Mouse (Mus musculus) retina, postnatal 1 day (tissue): ENCODE measurements at regions not wholly inside any gene's neighbourhood (a gene's known extent, or its start where the extent isn't known, plus 50 kb on each side); places are given as distances from the start of the nearest gene placed in this dataset.

Experiments
- DNase-seq: peaks from one replicate; pipeline ENCODE4 v3.0.0-alpha.2; 2012

DNA sequence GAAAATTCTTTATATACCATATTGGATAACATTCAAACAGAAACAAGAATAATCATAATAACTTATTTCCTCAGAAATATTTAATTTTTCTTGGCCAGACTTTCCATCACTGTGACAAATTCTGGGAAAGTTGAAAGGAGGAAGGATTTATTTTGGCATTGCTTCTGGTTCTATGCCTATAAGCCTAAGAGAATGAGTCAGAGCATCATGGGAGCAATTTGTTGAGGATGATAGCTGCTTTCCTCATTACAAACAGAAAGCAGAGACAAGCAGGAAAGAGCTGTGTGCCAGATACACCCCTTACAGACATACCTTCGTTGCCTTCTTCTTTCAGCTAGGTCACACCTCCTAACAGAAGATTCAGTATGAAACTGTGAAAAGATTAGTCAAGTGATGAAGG, 115.3 kb downstream of the Rgs21 start:
- no peak for DNase-seq

DNA sequence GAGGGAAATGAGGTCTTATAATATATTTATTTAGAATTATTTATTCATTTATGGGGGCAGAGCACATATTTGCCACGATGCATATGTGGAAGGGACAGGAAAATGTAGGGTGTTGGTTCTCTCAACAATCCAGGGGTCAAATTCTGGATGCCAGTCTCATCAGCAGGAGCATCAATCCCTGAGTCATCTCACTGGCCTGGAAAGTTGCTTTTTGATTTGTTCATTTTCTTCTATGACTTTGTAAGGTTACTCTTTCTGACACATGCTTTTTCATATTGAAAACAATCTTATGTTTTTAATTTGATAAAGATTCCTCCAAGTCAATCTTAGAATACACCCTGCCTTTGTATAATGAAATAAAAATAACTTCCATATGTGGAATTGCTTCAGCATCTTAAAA, 115.7 kb downstream of the Rgs21 start:
- no peak for DNase-seq

DNA sequence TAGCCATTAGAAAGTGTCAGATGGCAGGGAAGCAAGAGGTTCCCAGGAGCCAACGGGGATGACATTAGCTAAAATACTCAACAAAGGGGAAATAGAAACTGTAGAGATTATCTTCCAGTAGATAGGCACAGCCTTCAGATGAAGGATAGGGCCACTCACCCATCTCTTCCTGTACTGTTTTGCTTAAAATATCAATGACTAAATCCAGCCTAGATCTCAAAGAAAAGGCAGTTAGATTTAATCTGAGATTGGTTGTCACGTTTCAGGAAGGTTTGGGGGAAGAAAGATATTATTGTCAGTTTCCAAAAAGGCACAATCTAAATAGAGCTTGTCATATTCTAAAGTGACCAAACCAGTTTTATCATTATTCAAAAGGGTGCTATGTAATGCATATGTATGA, 130.8 kb downstream of the Rgs21 start:
- DNase-seq = no peak

GRCm38 (mm10) chr1:144432816-144433215, 134.7 kb downstream of the Rgs21 start:
- no peak for DNase-seq

- peak; percentile 36 for DNase-seq
Observed at GRCm38 (mm10) chr1:144431535-144432276, 135.8 kb downstream of the Rgs21 start.

- DNase-seq = peak; percentile 29
Observed at GRCm38 (mm10) chr1:144421374-144421773, 146.1 kb downstream of the Rgs21 start.

- DNase-seq = peak; percentile 80
Observed at GRCm38 (mm10) chr1:144406387-144407383, 157.6 kb upstream of the Rgs1 start.

DNA sequence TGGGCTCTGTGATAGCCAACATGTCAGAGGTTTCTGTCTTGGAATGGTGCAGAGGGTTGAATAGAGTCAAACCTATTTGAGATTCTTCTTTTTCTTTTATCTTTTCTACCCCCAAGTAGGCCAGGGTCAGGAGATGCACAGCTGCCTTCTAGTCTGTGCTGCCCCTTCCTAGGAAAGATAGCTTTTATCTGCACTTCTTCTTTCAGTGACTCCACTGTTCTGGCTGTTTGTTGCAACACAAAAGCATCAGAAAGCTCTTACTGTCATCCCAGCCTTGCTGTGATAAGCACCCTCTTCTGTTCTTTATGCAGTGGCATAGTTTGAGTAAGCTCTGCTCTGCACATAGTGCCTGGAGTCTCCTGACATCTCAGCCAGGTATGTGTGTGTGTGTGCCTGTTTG, 156.7 kb upstream of the Rgs1 start:
- DNase-seq = no peak

GRCm38 (mm10) chr1:144405031-144405430, 156.0 kb upstream of the Rgs1 start:
- DNase-seq = no peak

DNA sequence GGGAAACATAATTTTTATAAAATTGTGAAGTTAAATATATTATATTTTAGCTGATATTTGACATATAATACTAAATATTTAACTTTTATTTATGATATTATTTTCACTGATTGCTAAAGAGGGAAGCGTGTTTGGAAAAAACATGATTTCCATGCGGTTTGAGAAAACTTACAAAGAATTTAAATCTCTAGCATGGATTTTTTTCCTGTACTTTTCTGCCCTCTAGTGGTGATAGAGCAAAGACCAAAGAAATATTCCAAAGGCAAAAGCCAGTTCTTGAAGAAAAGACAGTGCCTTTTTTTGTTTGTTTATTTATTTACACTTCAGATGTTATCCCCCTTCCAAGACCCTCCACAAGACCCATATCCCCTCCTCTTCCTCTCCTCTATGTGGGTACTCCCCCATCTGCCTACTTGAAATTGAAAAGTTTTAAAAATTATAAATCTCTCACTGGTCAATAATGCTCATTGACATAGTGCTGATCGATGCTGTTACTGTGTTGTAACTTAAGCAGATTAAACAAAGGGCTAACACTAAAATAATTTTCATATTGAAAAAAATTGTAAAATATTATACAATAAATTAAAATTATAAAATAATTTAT, 131.1 kb upstream of the Rgs1 start:
- DNase-seq = peak; percentile 64

DNA sequence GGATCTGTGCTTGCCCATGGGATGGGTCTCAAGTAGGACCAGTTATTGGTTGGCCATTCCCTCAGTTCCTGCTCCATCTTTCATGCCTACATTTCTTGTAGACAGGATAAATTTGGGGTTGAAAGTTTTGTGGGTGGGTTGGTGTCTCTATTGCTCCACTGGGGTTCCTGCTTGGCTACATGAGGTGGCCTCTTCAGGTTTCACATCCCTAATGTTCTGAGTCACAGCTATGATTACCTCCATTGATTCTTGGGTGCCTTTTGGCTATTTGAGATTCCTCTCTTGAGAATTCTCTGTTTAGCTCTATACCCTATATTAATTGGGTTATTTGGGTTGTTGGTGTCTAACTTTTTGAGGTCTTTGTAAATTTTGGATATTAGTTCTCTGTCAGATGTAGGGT, 125.1 kb upstream of the Rgs1 start:
- no peak for DNase-seq

GRCm38 (mm10) chr1:144367492-144367891, 118.5 kb upstream of the Rgs1 start:
- no peak for DNase-seq

- DNase-seq = peak; percentile 2
Observed at GRCm38 (mm10) chr1:144355560-144356310, 106.7 kb upstream of the Rgs1 start.

DNA sequence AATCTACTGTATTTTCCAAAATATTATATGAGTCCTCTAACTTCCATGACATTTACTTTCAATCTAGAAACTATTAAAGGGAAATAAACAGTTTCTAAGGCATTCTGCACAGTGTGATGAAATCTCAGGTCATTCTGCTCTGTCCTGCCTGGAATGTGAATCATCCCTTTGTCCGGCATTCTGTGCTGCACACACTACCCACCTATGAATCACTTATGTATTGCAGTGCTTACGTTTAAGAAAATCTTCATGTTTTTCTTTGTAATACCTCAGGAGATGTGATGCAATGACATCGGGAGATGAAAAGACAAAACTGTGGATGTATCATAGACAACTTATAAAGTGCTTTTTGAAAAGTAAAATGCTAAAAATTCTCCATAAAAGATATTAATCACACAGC, 106.0 kb upstream of the Rgs1 start:
- DNase-seq = no peak

DNA sequence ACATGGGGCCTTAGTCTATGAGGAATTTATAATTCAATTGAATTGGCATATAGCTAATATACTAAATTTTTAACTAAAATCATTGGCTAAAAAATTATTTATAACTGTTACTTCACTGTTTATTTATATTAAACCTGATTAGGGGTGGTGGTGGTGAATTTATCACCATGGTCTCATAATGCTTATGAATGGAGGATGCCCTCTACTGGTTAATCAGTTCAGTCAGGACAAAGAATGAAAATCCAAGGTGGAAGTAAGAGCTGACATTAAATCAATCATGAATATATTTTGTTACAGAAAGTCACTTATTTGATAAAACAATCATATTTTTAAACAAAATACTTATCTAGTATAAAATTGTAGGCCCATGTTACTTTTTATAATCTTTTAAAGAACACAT, 104.3 kb upstream of the Rgs1 start:
- no peak for DNase-seq

DNA sequence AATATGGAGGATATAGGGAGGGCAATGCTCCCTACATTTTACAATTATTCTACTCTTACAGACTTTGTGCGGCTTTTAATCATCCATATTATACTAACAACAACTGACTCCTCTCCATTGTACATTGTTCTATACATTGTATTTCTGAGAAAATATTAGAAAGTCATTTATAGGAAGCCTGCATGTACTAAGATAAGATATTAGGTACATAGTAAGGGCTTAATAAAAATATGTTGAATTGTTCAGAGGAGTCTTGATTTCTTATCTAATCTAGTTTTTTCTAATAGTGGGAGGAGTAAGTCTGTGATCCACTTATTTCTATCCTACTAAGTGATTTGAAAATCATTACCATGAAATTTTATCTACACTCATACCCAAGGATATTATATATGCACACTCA, 94.8 kb upstream of the Rgs1 start:
- no peak for DNase-seq

DNA sequence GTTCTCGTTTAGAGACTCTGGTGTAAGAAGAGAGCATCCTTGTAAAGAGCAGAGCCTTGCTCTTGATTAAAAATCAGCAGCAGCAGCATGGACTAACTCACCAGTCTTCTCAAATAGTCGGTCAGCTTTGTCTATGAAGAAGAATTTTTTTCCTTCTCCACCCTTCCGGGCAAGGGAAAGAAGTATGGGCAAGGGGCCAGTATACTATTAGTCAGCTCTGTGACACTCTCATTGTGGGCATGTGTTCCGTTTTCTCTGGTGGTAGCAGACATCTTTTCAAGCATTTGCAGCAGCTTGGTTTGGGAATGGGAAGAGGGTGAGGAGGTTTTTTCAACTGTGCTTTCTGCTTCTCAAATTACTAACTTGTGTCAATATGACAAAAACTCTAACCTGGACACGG, 94.3 kb upstream of the Rgs1 start:
- no peak for DNase-seq

- no peak for DNase-seq
Observed at GRCm38 (mm10) chr1:144337572-144337971, 88.5 kb upstream of the Rgs1 start.

DNA sequence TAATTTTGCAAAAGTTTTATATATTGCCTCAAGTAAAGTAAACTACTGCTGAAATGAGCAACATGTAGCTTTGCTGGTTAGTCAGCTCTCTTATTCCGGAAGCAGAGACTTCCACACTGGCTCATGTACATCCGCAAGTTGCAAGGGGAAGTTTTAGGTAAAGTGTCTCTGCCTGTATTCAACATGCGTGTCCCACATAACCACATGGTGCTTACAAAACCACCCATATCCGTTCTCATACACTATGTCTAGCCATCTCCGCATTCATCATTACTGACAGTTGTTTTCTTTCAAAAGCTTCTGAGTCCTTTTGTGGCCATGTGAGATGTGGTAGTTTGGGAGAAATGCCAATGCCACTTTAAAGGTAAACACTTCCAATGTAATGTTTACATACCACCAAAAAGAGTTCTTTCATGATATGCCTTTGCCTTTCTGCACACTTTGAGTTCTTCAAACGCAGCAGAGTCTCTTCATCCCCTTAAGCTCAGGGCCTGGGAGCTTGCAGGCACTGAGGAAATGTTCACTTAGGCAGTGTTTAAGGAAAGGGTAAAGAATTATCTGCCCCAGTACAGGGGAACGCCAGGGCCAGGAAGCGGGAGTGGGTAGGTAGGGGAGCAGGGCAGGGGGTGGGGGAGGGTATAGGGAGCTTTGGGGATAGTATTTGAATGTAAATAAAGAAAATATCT, 81.5 kb upstream of the Rgs1 start:
- no peak for DNase-seq

- DNase-seq = no peak
Observed at GRCm38 (mm10) chr1:144319406-144319805, 70.4 kb upstream of the Rgs1 start.

GRCm38 (mm10) chr1:144318289-144318688, 69.2 kb upstream of the Rgs1 start:
- no peak for DNase-seq

DNA sequence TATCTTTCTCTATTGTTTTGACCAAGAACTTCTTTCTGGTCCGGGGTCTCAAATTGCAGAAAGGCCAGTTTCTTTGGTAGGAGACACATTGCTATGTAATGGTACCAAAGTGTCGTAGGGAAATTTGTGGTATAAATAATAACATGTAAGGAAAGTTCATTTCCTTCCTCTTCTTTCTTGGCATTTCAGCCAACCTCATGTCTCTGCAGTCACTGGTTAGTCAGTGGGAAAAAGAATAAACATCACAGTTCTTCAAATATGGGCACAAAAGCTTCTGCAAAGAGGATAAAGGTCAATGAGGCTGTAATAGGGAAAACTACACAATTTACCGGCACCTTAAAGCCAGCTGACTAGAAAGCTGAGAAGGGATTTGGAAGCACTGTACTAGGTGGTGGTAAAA, 68.5 kb upstream of the Rgs1 start:
- no peak for DNase-seq
